Mouse (Mus musculus): ENCODE measurements around the gene Fras1.

- no peak for TF ChIP-seq GATA1 (IDR thresholded peaks at IDR 0.05; ENCODE audit: low read length)
- TF ChIP-seq TAL1 (IDR thresholded peaks at IDR 0.05; ENCODE audit: low read length), result no peak
These were observed 395.2 kb downstream of the Fras1 start for GRCm38 (mm10) chr5:96768846-96769471.

Data from erythroblast, embryonic 14.5 days (primary cell).